Mouse (Mus musculus) intestine, postnatal 0 days (tissue): ENCODE measurements at regions not wholly inside any gene's neighbourhood (a gene's known extent, or its start where the extent isn't known, plus 50 kb on each side); places are given as distances from the start of the nearest gene placed in this dataset.

ENCODE experiments used
- ATAC-seq: fragments of 200-750 bp; cut with Nextera tagmentation; 2 replicates; pipeline ENCODE4 v1.8.0; 2017; ENCODE audit warnings: mild to moderate bottlenecking, moderate TSS enrichment, moderate library complexity
- H3K27ac ChIP-seq: fragments of 300-500 bp; sonication (generic); 2 replicates; pipeline ENCODE4 v1.5.1; 2014; ENCODE audit warnings: mild to moderate bottlenecking, low read depth, low read length, moderate library complexity
- H3K27me3 ChIP-seq: fragments of 300-500 bp; sonication (generic); replicated peaks from 2 replicates; pipeline ENCODE4 v1.6.1; 2014; ENCODE audit warnings: low read length, mixed read lengths; ENCODE audit not compliant: control insufficient read depth, insufficient read depth
- H3K36me3 ChIP-seq: fragments of 300-500 bp; sonication (generic); 2 replicates; pipeline ENCODE4 v1.6.1; 2014; ENCODE audit warnings: mild to moderate bottlenecking, moderate library complexity; ENCODE audit not compliant: control insufficient read depth, insufficient read depth
- H3K4me1 ChIP-seq: fragments of 300-500 bp; sonication (generic); replicated peaks from 2 replicates; pipeline ENCODE4 v1.6.1; 2014; ENCODE audit warnings: antibody characterized with exemption, low read length, mixed read lengths; ENCODE audit not compliant: control insufficient read depth, insufficient read depth
- H3K4me2 ChIP-seq: fragments of 300-500 bp; sonication (generic); replicated peaks from 2 replicates; pipeline ENCODE4 v1.6.1; 2014; ENCODE audit warnings: low read depth, mild to moderate bottlenecking, moderate library complexity
- H3K4me3 ChIP-seq: fragments of 300-500 bp; sonication (generic); 2 replicates; pipeline ENCODE4 v1.5.1; 2014; ENCODE audit warnings: low read depth, low read length
- H3K9ac ChIP-seq: fragments of 300-500 bp; sonication (generic); 2 replicates; pipeline ENCODE4 v1.6.1; 2014; ENCODE audit warnings: mild to moderate bottlenecking, low read depth, low read length
- H3K9me3 ChIP-seq: fragments of 300-500 bp; sonication (generic); 2 replicates; pipeline ENCODE4 v1.6.1; 2016; ENCODE audit warnings: mixed run types; ENCODE audit not compliant: control insufficient read depth
- CTCF ChIP-seq: sonication (generic); IDR thresholded peaks from 2 replicates; pipeline ENCODE4 v1.5.1; 2016; ENCODE audit warnings: low read depth, mild to moderate bottlenecking, control low read depth, antibody characterized with exemption, moderate library complexity
- WGBS: fragments of 180-500 bp; shearing (Covaris S2); extraction: QIAGEN DNeasy Blood & Tissue Kit; methylation state at CpG from one replicate; pipeline ENCODE4 v1.1.7; 2014; 5-methylcytosine and 5-hydroxymethylcytosine counted together

DNA sequence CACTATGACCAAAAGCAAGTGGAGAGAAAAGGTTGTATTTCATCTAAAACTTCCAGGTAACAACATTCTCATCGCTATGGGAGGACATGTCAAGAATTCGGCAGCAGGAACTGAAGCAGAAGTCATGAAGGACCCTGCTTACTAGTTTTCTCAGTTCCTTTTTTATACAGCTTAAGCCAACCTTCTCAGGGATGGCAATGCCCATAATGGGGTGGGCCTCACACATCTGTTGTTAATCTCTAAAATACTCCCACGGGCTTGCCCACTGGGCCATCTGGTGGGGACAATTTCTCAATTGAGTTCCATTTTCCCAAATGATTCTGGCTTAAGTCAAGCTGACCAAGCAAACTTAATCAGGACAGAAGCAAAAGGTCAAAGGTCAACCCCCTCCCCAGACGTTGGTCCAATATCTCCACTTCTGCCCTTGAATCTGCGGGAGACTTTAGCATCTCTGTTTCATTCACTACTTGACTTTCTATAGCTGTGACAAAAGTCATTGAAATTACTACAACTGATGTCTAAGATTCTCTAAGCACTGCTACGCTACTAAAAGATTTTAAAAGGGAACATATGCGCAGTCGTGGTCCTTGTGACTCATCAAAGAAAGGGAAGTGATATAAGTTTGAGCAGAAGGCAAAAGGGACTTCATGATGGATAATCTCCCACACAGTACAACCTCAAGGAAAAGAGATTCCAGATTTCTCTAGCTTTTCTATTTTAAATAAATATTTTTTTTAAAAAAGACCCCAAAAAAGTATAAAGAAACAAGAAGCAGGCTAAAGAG is 73.4 kb upstream of the Nphp3 start:
- H3K9me3 ChIP-seq, result no peaks in the 10 kb centered on the region
- H3K27me3 ChIP-seq, result no peaks in the 10 kb centered on the region
- WGBS, result 75% methylated on average over 8 of the region's 8 CpGs
- H3K4me1 ChIP-seq, result no peaks in the 10 kb centered on the region
- H3K4me3 ChIP-seq, result no peak overlapping the region
- ATAC-seq, result no peak
- H3K36me3 ChIP-seq, result no peaks in the 10 kb centered on the region
- no peak for TF ChIP-seq CTCF
- no peak overlapping the region for H3K9ac ChIP-seq
- no peak overlapping the region for H3K4me2 ChIP-seq
- no peak overlapping the region for H3K27ac ChIP-seq

DNA sequence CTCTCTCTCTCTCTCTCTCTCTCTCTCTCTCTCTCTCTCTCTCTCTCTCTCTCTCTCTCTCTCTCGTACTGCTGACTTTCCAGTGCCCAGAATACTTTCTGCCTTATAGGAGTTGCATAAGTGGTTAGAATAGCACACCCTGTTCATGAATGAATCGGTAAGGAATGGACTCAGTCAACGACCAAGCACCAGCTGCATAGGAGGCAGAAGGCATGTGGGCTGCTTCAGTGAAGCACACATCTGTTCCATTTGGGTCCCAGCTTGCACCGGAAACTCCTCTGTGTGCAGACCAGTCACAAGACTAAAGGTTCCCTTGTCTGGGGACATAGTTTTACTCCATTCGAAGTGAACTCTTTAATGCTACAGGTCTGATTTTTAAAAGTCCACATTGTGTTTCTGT is 64.3 kb upstream of the Nphp3 start:
- no peak overlapping the region for H3K4me3 ChIP-seq
- H3K27me3 ChIP-seq, result no peaks in the 10 kb centered on the region
- no peak for ATAC-seq
- H3K4me1 ChIP-seq, result no peaks in the 10 kb centered on the region
- no peak overlapping the region for H3K27ac ChIP-seq
- 81% methylated on average over 5 of the region's 5 CpGs for WGBS
- no peak overlapping the region for H3K9ac ChIP-seq
- H3K4me2 ChIP-seq, result no peak overlapping the region
- no peaks in the 10 kb centered on the region for H3K9me3 ChIP-seq
- TF ChIP-seq CTCF, result no peak
- H3K36me3 ChIP-seq, result no peaks in the 10 kb centered on the region

DNA sequence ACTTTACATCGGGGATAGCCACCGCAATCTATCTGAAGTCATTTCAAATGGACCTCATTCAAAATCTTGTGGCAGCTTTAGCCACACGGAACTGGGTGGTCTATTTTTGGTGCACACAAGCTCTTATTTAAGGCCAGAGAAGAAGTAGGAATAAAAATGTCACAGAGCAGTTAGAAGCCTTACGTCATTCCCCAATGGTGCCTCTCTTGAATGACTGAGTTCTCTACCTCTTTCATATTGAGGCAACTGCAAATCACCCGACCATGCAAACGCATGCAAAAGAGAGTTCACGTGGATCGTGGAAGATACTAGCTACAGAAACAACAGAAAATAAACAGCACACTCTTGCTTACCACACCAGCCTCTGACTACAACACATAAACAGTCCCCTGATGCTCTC is 62.3 kb upstream of the Nphp3 start:
- 85% methylated on average over 8 of the region's 8 CpGs for WGBS
- TF ChIP-seq CTCF, result no peak
- no peaks in the 10 kb centered on the region for H3K9me3 ChIP-seq
- no peak overlapping the region for H3K9ac ChIP-seq
- no peaks in the 10 kb centered on the region for H3K27me3 ChIP-seq
- H3K4me3 ChIP-seq, result no peak overlapping the region
- H3K4me1 ChIP-seq, result no peaks in the 10 kb centered on the region
- no peak overlapping the region for H3K27ac ChIP-seq
- no peaks in the 10 kb centered on the region for H3K36me3 ChIP-seq
- no peak overlapping the region for H3K4me2 ChIP-seq
- no peak for ATAC-seq

DNA sequence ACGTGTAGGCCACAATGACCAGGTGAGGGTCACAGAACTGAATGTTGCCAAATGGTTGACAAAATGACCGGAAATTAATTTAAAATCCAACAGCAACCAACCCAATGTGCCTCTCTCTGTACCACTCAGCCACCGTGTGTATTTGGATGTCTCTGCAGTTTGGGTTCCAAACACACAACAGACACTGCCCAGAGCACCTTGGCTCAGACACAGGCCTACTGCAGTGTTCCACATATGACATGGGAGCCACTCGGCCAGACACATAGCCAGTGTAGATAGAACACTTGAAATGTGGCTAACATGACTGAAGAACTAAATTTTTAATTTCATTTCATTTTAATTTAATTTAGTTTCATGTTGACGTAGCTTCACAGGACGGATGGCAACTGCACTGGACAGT is 61.8 kb upstream of the Nphp3 start:
- Histone ChIP-seq H3K4me1 (no peaks in the 10 kb centered on the region), H3K9me3 (no peaks in the 10 kb centered on the region), H3K27me3 (no peaks in the 10 kb centered on the region), H3K27ac (no peak overlapping the region), H3K36me3 (no peaks in the 10 kb centered on the region), H3K9ac (no peak overlapping the region), H3K4me2 (no peak overlapping the region), H3K4me3 (no peak overlapping the region)
- WGBS, result 87% methylated on average over 6 of the region's 6 CpGs
- no peak for TF ChIP-seq CTCF
- no peak for ATAC-seq

DNA sequence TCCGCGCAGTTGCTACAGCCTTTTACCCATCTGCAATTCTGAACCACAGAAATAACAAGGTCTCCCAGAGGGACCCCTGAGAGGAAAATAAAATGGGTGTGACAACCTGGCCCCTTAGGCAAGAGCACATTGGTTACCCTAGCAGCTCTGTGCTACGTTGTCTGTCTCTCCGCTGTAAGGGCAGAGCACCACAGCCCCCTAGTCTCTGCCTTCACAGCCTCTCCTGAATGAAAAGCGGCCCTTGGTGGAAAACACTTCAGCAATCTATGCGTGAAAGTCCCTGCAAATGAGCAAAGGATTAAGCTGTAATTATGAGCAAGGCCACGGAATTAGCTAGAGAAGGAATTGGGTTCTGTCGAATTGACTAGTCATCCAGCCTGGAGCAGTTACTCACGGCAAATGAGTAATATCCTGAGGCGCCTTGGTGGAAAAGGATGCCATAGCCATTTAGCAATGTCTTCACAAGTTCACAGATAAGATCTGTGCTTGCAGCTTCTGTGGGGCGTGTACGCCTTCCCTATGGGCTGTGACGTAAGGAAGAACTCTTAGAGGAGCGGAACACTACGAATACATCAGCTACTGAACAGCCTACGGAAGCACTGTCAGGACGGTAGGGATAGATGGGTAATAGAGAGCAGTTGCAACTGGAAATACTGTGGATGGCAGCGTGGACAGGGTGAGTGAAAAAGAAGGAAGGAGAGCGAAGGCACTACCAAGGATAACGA is 61.0 kb upstream of the Nphp3 start:
- Histone ChIP-seq H3K4me1 (no peaks in the 10 kb centered on the region), H3K4me2 (no peak overlapping the region), H3K27me3 (no peaks in the 10 kb centered on the region), H3K27ac (no peak overlapping the region), H3K9ac (no peak overlapping the region), H3K4me3 (no peak overlapping the region), H3K9me3 (no peaks in the 10 kb centered on the region), H3K36me3 (no peaks in the 10 kb centered on the region)
- no peak for TF ChIP-seq CTCF
- no peak for ATAC-seq
- WGBS, result 87% methylated on average over 20 of the region's 20 CpGs

DNA sequence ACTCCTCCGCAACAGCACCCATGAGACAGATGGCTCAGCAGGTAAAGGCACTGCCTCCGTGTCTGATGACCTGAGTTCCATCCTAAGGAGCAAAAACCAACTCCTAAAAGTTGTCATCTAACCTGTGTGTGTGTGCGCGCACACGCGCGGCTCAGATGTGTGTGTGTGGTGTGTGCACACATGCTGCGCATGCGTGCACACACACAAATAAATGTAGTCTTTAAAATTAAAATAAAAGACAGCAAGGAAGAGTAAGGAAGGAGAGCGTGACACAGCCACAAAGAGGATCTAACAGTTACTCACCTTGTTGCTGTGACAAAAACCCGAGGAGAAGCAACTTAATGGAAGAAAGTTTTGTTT is 60.5 kb upstream of the Nphp3 start:
- no peak overlapping the region for H3K4me3 ChIP-seq
- ATAC-seq, result no peak
- H3K9me3 ChIP-seq, result no peaks in the 10 kb centered on the region
- 94% methylated on average over 11 of the region's 11 CpGs for WGBS
- no peak overlapping the region for H3K27ac ChIP-seq
- no peaks in the 10 kb centered on the region for H3K4me1 ChIP-seq
- no peak for TF ChIP-seq CTCF
- H3K27me3 ChIP-seq, result no peaks in the 10 kb centered on the region
- no peak overlapping the region for H3K4me2 ChIP-seq
- no peaks in the 10 kb centered on the region for H3K36me3 ChIP-seq
- no peak overlapping the region for H3K9ac ChIP-seq
